Mouse (Mus musculus) midbrain, embryonic 11.5 days (tissue): ENCODE measurements at regions not wholly inside any gene's neighbourhood (a gene's known extent, or its start where the extent isn't known, plus 50 kb on each side); places are given as distances from the start of the nearest gene placed in this dataset.
A peak's percentile ranks its signal among the peaks of the same experiment; 100 is the strongest.

Source experiments
- ATAC-seq: fragments of 200-750 bp; cut with Nextera tagmentation; 2 replicates; pipeline ENCODE4 v1.8.0; 2017; ENCODE audit warnings: moderate TSS enrichment, moderate library complexity; ENCODE audit not compliant: low FRiP score
- DNase-seq: peaks from one replicate; pipeline ENCODE4 v3.0.0; 2015; ENCODE audit warnings: low spot score; ENCODE audit errors: missing footprints
- H3K27ac ChIP-seq: fragments of 300-500 bp; sonication (generic); 2 replicates; pipeline ENCODE4 v1.5.1; 2014; ENCODE audit warnings: low read depth, low read length
- H3K27me3 ChIP-seq: fragments of 300-500 bp; sonication (generic); 2 replicates; pipeline ENCODE4 v1.6.1; 2014; ENCODE audit warnings: mild to moderate bottlenecking, low read length, moderate library complexity, mixed read lengths; ENCODE audit not compliant: control insufficient read depth, insufficient read depth
- H3K36me3 ChIP-seq: fragments of 300-500 bp; sonication (generic); 2 replicates; pipeline ENCODE4 v1.6.1; 2014; ENCODE audit warnings: mild to moderate bottlenecking, low read length, moderate library complexity, mixed read lengths; ENCODE audit not compliant: control insufficient read depth, insufficient read depth
- H3K4me1 ChIP-seq: fragments of 300-500 bp; sonication (generic); 2 replicates; pipeline ENCODE4 v1.6.1; 2014; ENCODE audit warnings: low read length; ENCODE audit not compliant: control insufficient read depth, insufficient read depth
- H3K4me2 ChIP-seq: fragments of 300-500 bp; sonication (generic); 2 replicates; pipeline ENCODE4 v1.6.1; 2014; ENCODE audit warnings: mild to moderate bottlenecking, moderate library complexity
- H3K4me3 ChIP-seq: fragments of 300-500 bp; sonication (generic); 2 replicates; pipeline ENCODE4 v1.5.1; 2014; ENCODE audit warnings: low read depth, low read length
- H3K9ac ChIP-seq: fragments of 300-500 bp; sonication (generic); 2 replicates; pipeline ENCODE4 v1.6.1; 2014; ENCODE audit warnings: low read length
- H3K9me3 ChIP-seq: fragments of 300-500 bp; sonication (generic); 2 replicates; pipeline ENCODE4 v1.6.1; 2016; ENCODE audit warnings: low read length; ENCODE audit not compliant: control insufficient read depth
- WGBS: fragments of 180-500 bp; shearing (Covaris S2); extraction: QIAGEN DNeasy Blood & Tissue Kit; methylation state at CpG from one replicate; pipeline ENCODE4 v1.1.7; 2014; 5-methylcytosine and 5-hydroxymethylcytosine counted together

GRCm38 (mm10) chr6:98782074-98782473 is 439.5 kb upstream of the Gm765 start:
- H3K4me1 ChIP-seq, result no peaks in the 10 kb centered on the region
- WGBS, result 84% methylated on average over 9 of the region's 9 CpGs
- H3K27me3 ChIP-seq, result no peaks in the 10 kb centered on the region
- no peak for DNase-seq
- H3K4me3 ChIP-seq, result no peak overlapping the region
- no peaks in the 10 kb centered on the region for H3K36me3 ChIP-seq
- no peaks in the 10 kb centered on the region for H3K9me3 ChIP-seq
- H3K27ac ChIP-seq, result no peak overlapping the region
- H3K4me2 ChIP-seq, result no peak overlapping the region
- ATAC-seq, result no peak
- H3K9ac ChIP-seq, result no peak overlapping the region

GRCm38 (mm10) chr6:98775780-98776179 is 433.2 kb upstream of the Gm765 start:
- Histone ChIP-seq H3K27me3 (no peaks in the 10 kb centered on the region), H3K27ac (no peak overlapping the region), H3K9me3 (no peaks in the 10 kb centered on the region), H3K4me2 (no peak overlapping the region), H3K4me3 (no peak overlapping the region), H3K4me1 (no peaks in the 10 kb centered on the region), H3K36me3 (no peaks in the 10 kb centered on the region), H3K9ac (no peak overlapping the region)
- WGBS, result 100% methylated on average over 1 of the region's 1 CpGs
- ATAC-seq (no peak), DNase-seq (no peak)

- DNase-seq (no peak), ATAC-seq (no peak)
- H3K36me3 ChIP-seq, result no peaks in the 10 kb centered on the region
- WGBS, result 69% methylated on average over 2 of the region's 2 CpGs
- H3K27me3 ChIP-seq, result no peaks in the 10 kb centered on the region
- H3K9ac ChIP-seq, result no peak overlapping the region
- H3K4me1 ChIP-seq, result no peaks in the 10 kb centered on the region
- H3K9me3 ChIP-seq, result no peaks in the 10 kb centered on the region
- no peak overlapping the region for H3K4me2 ChIP-seq
- H3K4me3 ChIP-seq, result no peak overlapping the region
- no peak overlapping the region for H3K27ac ChIP-seq
Observed at GRCm38 (mm10) chr6:98769999-98770398, 427.4 kb upstream of the Gm765 start.

GRCm38 (mm10) chr6:98769322-98769721 is 426.8 kb upstream of the Gm765 start:
- Histone ChIP-seq H3K36me3 (no peaks in the 10 kb centered on the region), H3K27me3 (no peaks in the 10 kb centered on the region), H3K27ac (no peak overlapping the region), H3K4me3 (no peak overlapping the region), H3K4me2 (no peak overlapping the region), H3K9me3 (no peaks in the 10 kb centered on the region), H3K9ac (no peak overlapping the region), H3K4me1 (no peaks in the 10 kb centered on the region)
- 91% methylated on average over 6 of the region's 6 CpGs for WGBS
- ATAC-seq (no peak), DNase-seq (no peak)

- no peak overlapping the region for H3K4me3 ChIP-seq
- WGBS, result 76% methylated on average over 7 of the region's 7 CpGs
- H3K4me2 ChIP-seq, result no peak overlapping the region
- H3K4me1 ChIP-seq, result no peaks in the 10 kb centered on the region
- H3K27ac ChIP-seq, result no peak overlapping the region
- H3K36me3 ChIP-seq, result no peaks in the 10 kb centered on the region
- DNase-seq, result no peak
- H3K9me3 ChIP-seq, result no peaks in the 10 kb centered on the region
- ATAC-seq, result no peak
- no peaks in the 10 kb centered on the region for H3K27me3 ChIP-seq
- no peak overlapping the region for H3K9ac ChIP-seq
Observed at GRCm38 (mm10) chr6:98767858-98768336, 425.3 kb upstream of the Gm765 start.

- 80% methylated on average over 2 of the region's 2 CpGs for WGBS
- DNase-seq (peak; percentile 88), ATAC-seq (no peak)
Observed at GRCm38 (mm10) chr6:98754487-98754886, 411.9 kb upstream of the Gm765 start.

GRCm38 (mm10) chr6:98748618-98749017 is 406.1 kb upstream of the Gm765 start:
- Histone ChIP-seq H3K9me3 (no peaks in the 10 kb centered on the region), H3K36me3 (no peaks in the 10 kb centered on the region), H3K4me2 (no peak overlapping the region), H3K27me3 (no peaks in the 10 kb centered on the region), H3K9ac (no peak overlapping the region), H3K27ac (no peak overlapping the region), H3K4me3 (no peak overlapping the region), H3K4me1 (no peaks in the 10 kb centered on the region)
- DNase-seq (no peak), ATAC-seq (no peak)
- WGBS, result 76% methylated on average over 4 of the region's 4 CpGs

More at GRCm38 (mm10) chr6:98754487-98754886, 411.9 kb upstream of the Gm765 start:
- Histone ChIP-seq H3K27me3 (no peaks in the 10 kb centered on the region), H3K36me3 (no peaks in the 10 kb centered on the region), H3K9me3 (no peaks in the 10 kb centered on the region), H3K4me2 (no peak overlapping the region), H3K4me3 (no peak overlapping the region), H3K9ac (no peak overlapping the region), H3K27ac (no peak overlapping the region), H3K4me1 (no peaks in the 10 kb centered on the region)

- no peak overlapping the region for H3K9ac ChIP-seq
- no peaks in the 10 kb centered on the region for H3K27me3 ChIP-seq
- WGBS, result 78% methylated on average over 8 of the region's 8 CpGs
- H3K4me2 ChIP-seq, result no peak overlapping the region
- no peaks in the 10 kb centered on the region for H3K4me1 ChIP-seq
- H3K9me3 ChIP-seq, result no peaks in the 10 kb centered on the region
- no peak for DNase-seq
- no peak overlapping the region for H3K27ac ChIP-seq
- ATAC-seq, result no peak
- H3K4me3 ChIP-seq, result no peak overlapping the region
- no peaks in the 10 kb centered on the region for H3K36me3 ChIP-seq
Observed at GRCm38 (mm10) chr6:98746976-98747375, 404.4 kb upstream of the Gm765 start.

GRCm38 (mm10) chr6:98740447-98740846 is 397.9 kb upstream of the Gm765 start:
- H3K4me3 ChIP-seq, result no peak overlapping the region
- ATAC-seq, result no peak
- WGBS, result 95% methylated on average over 2 of the region's 2 CpGs

More at GRCm38 (mm10) chr6:98740447-98740846, 397.9 kb upstream of the Gm765 start:
- no peak for DNase-seq
- no peak overlapping the region for H3K4me2 ChIP-seq
- H3K9ac ChIP-seq, result no peak overlapping the region
- no peak overlapping the region for H3K27ac ChIP-seq
- no peaks in the 10 kb centered on the region for H3K4me1 ChIP-seq
- H3K36me3 ChIP-seq, result no peaks in the 10 kb centered on the region
- no peaks in the 10 kb centered on the region for H3K27me3 ChIP-seq
- H3K9me3 ChIP-seq, result no peaks in the 10 kb centered on the region
